Mouse (Mus musculus) neural tube, embryonic 14.5 days (tissue): ENCODE measurements at regions not wholly inside any gene's neighbourhood (a gene's known extent, or its start where the extent isn't known, plus 50 kb on each side); places are given as distances from the start of the nearest gene placed in this dataset.

Experiments used
- ATAC-seq: fragments of 200-750 bp; cut with Nextera tagmentation; 2 replicates; pipeline ENCODE4 v1.8.0; 2017; ENCODE audit warnings: low read depth, mild to moderate bottlenecking, moderate TSS enrichment, moderate library complexity
- H3K27ac ChIP-seq: fragments of 300-500 bp; sonication (generic); 2 replicates; pipeline ENCODE4 v1.5.1; 2014; ENCODE audit warnings: low read depth, mild to moderate bottlenecking, control low read depth, low read length, moderate library complexity, mixed read lengths
- H3K27me3 ChIP-seq: fragments of 300-500 bp; sonication (generic); 2 replicates; pipeline ENCODE4 v1.6.1; 2014; ENCODE audit warnings: low read length; ENCODE audit not compliant: control insufficient read depth, insufficient read depth
- H3K36me3 ChIP-seq: fragments of 300-500 bp; sonication (generic); 2 replicates; pipeline ENCODE4 v1.6.1; 2014; ENCODE audit warnings: low read length, mixed read lengths; ENCODE audit not compliant: control insufficient read depth, insufficient read depth
- H3K4me1 ChIP-seq: fragments of 300-500 bp; sonication (generic); 2 replicates; pipeline ENCODE4 v1.6.1; 2014; ENCODE audit warnings: low read length; ENCODE audit not compliant: control insufficient read depth, insufficient read depth
- H3K4me2 ChIP-seq: fragments of 300-500 bp; sonication (generic); 2 replicates; pipeline ENCODE4 v1.6.1; 2014; ENCODE audit warnings: mild to moderate bottlenecking, low read depth, low read length, control low read depth
- H3K4me3 ChIP-seq: fragments of 300-500 bp; sonication (generic); 2 replicates; pipeline ENCODE4 v1.5.1; 2014; ENCODE audit warnings: low read depth, low read length, control low read depth, mixed read lengths
- H3K9ac ChIP-seq: fragments of 300-500 bp; sonication (generic); replicated peaks from 2 replicates; pipeline ENCODE4 v1.6.1; 2014; ENCODE audit warnings: low read depth, mild to moderate bottlenecking, control low read depth, low read length, mixed read lengths
- H3K9me3 ChIP-seq: fragments of 300-500 bp; sonication (generic); 2 replicates; pipeline ENCODE4 v1.6.1; 2016; ENCODE audit warnings: low read length; ENCODE audit not compliant: control insufficient read depth
- WGBS: fragments of 180-500 bp; shearing (Covaris S2); extraction: QIAGEN DNeasy Blood & Tissue Kit; methylation state at CpG from one replicate; pipeline ENCODE4 v1.1.7; 2014; 5-methylcytosine and 5-hydroxymethylcytosine counted together

DNA sequence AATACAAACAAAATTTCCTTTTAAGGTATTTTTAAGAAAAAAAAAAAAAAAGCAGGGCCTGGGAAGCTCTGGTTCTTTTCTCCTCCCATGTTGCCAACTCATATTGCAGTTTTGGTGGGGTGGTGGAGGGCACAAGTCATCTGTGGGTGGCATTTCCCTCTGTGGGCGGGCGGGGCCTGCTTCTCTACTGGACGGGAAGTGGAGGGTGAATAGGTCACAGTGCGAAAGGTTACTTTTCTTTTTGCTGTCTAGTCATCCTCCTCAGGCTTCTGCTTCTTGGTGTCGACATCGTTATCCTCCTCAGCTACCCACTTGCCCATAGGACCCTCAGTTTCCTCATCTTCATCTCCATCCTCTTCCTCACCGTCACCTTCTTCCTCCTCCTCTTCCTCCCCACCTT is 55.3 kb upstream of the Plcb1 start:
- Histone ChIP-seq H3K4me1 (no peaks in the 10 kb centered on the region), H3K4me3 (no peak overlapping the region), H3K27ac (no peak overlapping the region), H3K9me3 (no peaks in the 10 kb centered on the region), H3K9ac (no peak overlapping the region), H3K27me3 (no peaks in the 10 kb centered on the region), H3K36me3 (no peaks in the 10 kb centered on the region), H3K4me2 (no peak overlapping the region)
- WGBS = 88% methylated on average over 7 of the region's 7 CpGs
- no peak for ATAC-seq

- no peak overlapping the region for H3K4me3 ChIP-seq
- H3K36me3 ChIP-seq = no peaks in the 10 kb centered on the region
- ATAC-seq = peak; percentile 44; the same call in 1 of the 2 replicates
- H3K4me1 ChIP-seq = no peaks in the 10 kb centered on the region
- H3K27ac ChIP-seq = no peak overlapping the region
- H3K9ac ChIP-seq = no peak overlapping the region
- H3K27me3 ChIP-seq = no peaks in the 10 kb centered on the region
- WGBS = 48% methylated on average over 2 of the region's 2 CpGs
- no peaks in the 10 kb centered on the region for H3K9me3 ChIP-seq
- no peak overlapping the region for H3K4me2 ChIP-seq
Observed at GRCm38 (mm10) chr2:134726713-134727112, 59.2 kb upstream of the Plcb1 start.

DNA sequence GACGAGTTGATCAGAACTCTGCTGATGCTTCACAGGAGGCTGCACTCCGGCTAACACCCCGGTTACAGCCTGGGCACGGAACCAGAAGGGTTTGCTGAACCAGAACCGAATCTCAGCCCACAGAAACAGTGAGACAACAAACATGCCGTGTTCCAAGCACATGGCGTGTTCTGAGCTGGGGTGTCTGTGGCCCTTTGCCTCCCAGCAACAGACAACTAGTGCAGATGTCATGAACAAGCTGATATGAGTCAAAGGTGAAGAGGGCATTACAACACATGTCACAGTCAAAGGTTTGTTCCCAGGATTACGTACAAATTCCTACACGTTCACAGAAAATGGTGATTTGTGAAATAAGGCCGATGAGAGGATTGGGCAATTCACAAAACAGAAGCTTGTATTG is 61.8 kb upstream of the Plcb1 start:
- Histone ChIP-seq H3K27ac (no peak overlapping the region), H3K4me1 (no peaks in the 10 kb centered on the region)
- 82% methylated on average over 10 of the region's 10 CpGs for WGBS

DNA sequence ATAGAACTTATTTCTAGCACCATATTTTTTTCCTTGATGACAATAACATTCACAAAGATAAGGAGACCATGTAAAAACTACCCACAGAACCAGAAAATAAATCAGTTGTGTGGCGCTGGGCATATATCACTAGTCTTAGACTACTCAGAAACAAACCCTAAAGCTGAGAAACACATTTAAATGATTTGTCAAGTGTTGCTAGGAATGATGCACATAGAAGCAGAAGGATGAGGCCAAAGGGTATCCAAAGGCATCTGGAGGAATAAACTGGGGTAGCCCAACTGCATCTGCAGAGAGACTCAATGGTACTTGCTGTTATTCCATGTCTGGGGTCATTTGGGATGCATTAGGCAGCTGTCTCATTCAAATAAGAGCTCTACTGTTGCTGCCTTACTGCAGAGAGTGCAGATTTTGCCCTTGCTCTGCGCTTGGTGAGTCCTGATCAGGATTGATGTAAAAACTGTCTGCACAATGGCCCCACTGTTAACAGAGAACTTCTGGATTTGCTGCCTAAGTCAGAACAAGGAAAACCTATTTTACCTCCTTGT is 68.0 kb upstream of the Plcb1 start:
- Histone ChIP-seq H3K4me2 (no peak overlapping the region), H3K9me3 (no peaks in the 10 kb centered on the region), H3K27me3 (no peaks in the 10 kb centered on the region), H3K4me3 (no peak overlapping the region), H3K4me1 (no peaks in the 10 kb centered on the region), H3K9ac (no peak overlapping the region), H3K36me3 (no peaks in the 10 kb centered on the region), H3K27ac (no peak overlapping the region)
- ATAC-seq = no peak; the same call in 1 of the 2 replicates
- 73% methylated on average over 2 of the region's 2 CpGs for WGBS

More for the DNA sequence above, 61.8 kb upstream of the Plcb1 start:
- no peak for ATAC-seq
- no peak overlapping the region for H3K9ac ChIP-seq
- H3K36me3 ChIP-seq = no peaks in the 10 kb centered on the region
- no peak overlapping the region for H3K4me2 ChIP-seq
- H3K9me3 ChIP-seq = no peaks in the 10 kb centered on the region
- H3K4me3 ChIP-seq = no peak overlapping the region
- no peaks in the 10 kb centered on the region for H3K27me3 ChIP-seq

DNA sequence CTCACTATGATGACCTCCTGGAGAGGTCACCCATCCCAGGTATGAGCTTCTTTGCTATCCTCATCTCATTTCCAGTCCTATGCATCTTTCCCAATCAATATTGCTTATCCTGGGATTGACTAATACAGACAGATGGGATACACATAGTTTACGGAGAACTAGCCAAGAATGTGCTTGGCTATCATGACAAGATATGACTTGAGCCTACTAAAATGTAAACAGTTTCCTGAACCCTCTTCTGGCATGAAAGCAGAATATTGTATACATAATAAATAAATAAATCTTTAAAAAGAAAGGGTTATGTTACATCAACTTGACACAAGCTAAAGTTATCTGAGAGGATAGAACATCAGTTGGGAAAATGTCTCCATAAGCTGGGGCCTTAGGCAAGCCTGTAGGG is 69.3 kb upstream of the Plcb1 start:
- Histone ChIP-seq H3K9me3 (no peaks in the 10 kb centered on the region), H3K36me3 (no peaks in the 10 kb centered on the region), H3K9ac (no peak overlapping the region), H3K27me3 (no peaks in the 10 kb centered on the region), H3K4me2 (no peak overlapping the region), H3K27ac (no peak overlapping the region), H3K4me3 (no peak overlapping the region), H3K4me1 (no peaks in the 10 kb centered on the region)
- no peak for ATAC-seq
- WGBS = 91% methylated on average over 1 of the region's 1 CpGs

- no peak overlapping the region for H3K4me3 ChIP-seq
- no peak overlapping the region for H3K9ac ChIP-seq
- no peaks in the 10 kb centered on the region for H3K36me3 ChIP-seq
- H3K27me3 ChIP-seq = no peaks in the 10 kb centered on the region
- H3K4me2 ChIP-seq = no peak overlapping the region
- WGBS = 95% methylated on average over 3 of the region's 3 CpGs
- H3K27ac ChIP-seq = no peak overlapping the region
- H3K9me3 ChIP-seq = no peaks in the 10 kb centered on the region
- ATAC-seq = no peak
- H3K4me1 ChIP-seq = no peaks in the 10 kb centered on the region
Observed at GRCm38 (mm10) chr2:134714001-134714400, 70.1 kb upstream of the Tmx4 start.

DNA sequence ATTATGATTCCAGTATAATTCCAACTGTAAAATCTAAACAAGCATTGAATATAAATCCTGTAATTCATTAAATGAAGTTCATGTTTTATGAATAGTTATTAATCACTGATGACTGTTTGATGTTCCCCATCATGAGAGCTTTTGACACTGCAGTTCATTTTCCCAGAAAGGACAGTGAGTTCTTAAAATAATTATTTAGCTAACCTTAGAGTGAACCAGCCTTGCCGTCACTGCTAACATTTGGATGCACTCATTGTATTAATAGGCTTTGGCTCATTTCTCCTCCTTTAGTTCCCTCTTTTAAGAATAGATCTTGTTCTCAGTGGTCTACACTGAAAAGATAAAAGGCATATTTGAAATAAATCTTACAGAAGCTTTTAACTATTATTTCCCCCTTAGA is 64.8 kb upstream of the Tmx4 start:
- Histone ChIP-seq H3K4me2 (no peak overlapping the region), H3K27ac (no peak overlapping the region), H3K9me3 (no peaks in the 10 kb centered on the region), H3K4me1 (no peaks in the 10 kb centered on the region), H3K27me3 (no peaks in the 10 kb centered on the region), H3K9ac (no peak overlapping the region), H3K36me3 (no peaks in the 10 kb centered on the region), H3K4me3 (no peak overlapping the region)
- no peak for ATAC-seq
- 35% methylated on average over 1 of the region's 1 CpGs for WGBS

DNA sequence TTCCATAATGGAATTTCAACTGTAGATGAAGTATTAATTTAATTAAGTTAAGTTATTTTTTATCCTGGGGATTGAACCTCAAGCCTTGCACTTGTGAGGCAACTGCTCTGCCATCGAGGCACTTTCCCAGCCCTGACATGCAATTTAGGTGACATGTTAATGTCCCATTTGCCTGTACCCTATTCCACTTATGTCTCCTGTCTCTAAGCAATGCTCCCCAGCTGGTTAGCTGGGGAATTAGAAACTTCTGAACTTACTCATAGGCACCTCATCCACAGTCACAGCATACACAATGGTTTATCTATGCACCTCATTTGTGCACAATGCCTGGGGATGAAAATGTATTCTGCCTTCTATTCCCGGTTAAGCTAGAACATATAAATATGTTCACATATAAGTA is 59.1 kb upstream of the Tmx4 start:
- H3K9me3 ChIP-seq = no peaks in the 10 kb centered on the region
- H3K9ac ChIP-seq = no peak overlapping the region
- WGBS = 73% methylated on average over 2 of the region's 2 CpGs

GRCm38 (mm10) chr2:134697424-134697823 is 53.5 kb upstream of the Tmx4 start:
- no peak overlapping the region for H3K4me2 ChIP-seq
- H3K36me3 ChIP-seq = no peaks in the 10 kb centered on the region
- H3K27ac ChIP-seq = no peak overlapping the region
- ATAC-seq = no peak
- H3K9me3 ChIP-seq = no peaks in the 10 kb centered on the region
- 94% methylated on average over 2 of the region's 2 CpGs for WGBS
- H3K27me3 ChIP-seq = no peaks in the 10 kb centered on the region
- H3K4me1 ChIP-seq = no peaks in the 10 kb centered on the region
- no peak overlapping the region for H3K9ac ChIP-seq
- H3K4me3 ChIP-seq = no peak overlapping the region

More for the DNA sequence above, 59.1 kb upstream of the Tmx4 start:
- no peak for ATAC-seq
- Histone ChIP-seq H3K4me3 (no peak overlapping the region), H3K4me1 (no peaks in the 10 kb centered on the region), H3K27ac (no peak overlapping the region), H3K4me2 (no peak overlapping the region), H3K27me3 (no peaks in the 10 kb centered on the region), H3K36me3 (no peaks in the 10 kb centered on the region)
